Mouse (Mus musculus): Measurements from ENCODE around the gene Adprm.
"Not testable (repeated sequence)": the region's sequence is repeated elsewhere in the genome, so short reads cannot be mapped to it uniquely, and the experiment has no call there.

Gene Adprm

GRCm38 (mm10) chr11:67075036-67075435 is 22.6 kb upstream of the Adprm start:
- no peak for DNase-seq

- no peak for DNase-seq
These were observed 20.3 kb upstream of the Adprm start for GRCm38 (mm10) chr11:67072615-67073130.

- DNase-seq = no peak
These were observed 15.3 kb upstream of the Adprm start for GRCm38 (mm10) chr11:67067741-67068140.

- DNase-seq = no peak
These were observed 10.3 kb upstream of the Adprm start for GRCm38 (mm10) chr11:67062726-67063125.

- no peak for DNase-seq
These were observed 8.9 kb upstream of the Adprm start for GRCm38 (mm10) chr11:67061311-67061710.

GRCm38 (mm10) chr11:67054754-67055365 is 2.5 kb upstream of the Adprm start:
- no peak for DNase-seq

GRCm38 (mm10) chr11:67051676-67052320 is 596 bp downstream of the Adprm start:
- no peak for DNase-seq

GRCm38 (mm10) chr11:67049256-67049655 is 3.1 kb downstream of the Adprm start:
- no peak for DNase-seq

- DNase-seq = no peak
These were observed 3.9 kb downstream of the Adprm start for GRCm38 (mm10) chr11:67048496-67048895.

- no peak for DNase-seq
These were observed 5.2 kb downstream of the Adprm start for GRCm38 (mm10) chr11:67047199-67047598.

- DNase-seq = no peak
These were observed 7.4 kb downstream of the Adprm start for GRCm38 (mm10) chr11:67044959-67045358.

- DNase-seq = no peak
These were observed 9.4 kb downstream of the Adprm start for GRCm38 (mm10) chr11:67043007-67043406.

GRCm38 (mm10) chr11:67040483-67040882 is 11.9 kb downstream of the Adprm start:
- no peak for DNase-seq

- DNase-seq = no peak
These were observed 12.6 kb downstream of the Adprm start for GRCm38 (mm10) chr11:67039799-67040198.

GRCm38 (mm10) chr11:67036892-67037291 is 15.5 kb downstream of the Adprm start:
- no peak for DNase-seq

- DNase-seq = no peak
These were observed 16.2 kb downstream of the Adprm start for GRCm38 (mm10) chr11:67036229-67036628.

- DNase-seq = no peak
These were observed 17.5 kb downstream of the Adprm start for GRCm38 (mm10) chr11:67034775-67035485.

- no peak for DNase-seq
These were observed 20.8 kb downstream of the Adprm start for GRCm38 (mm10) chr11:67031603-67031915.

- DNase-seq = no peak
These were observed 21.3 kb downstream of the Adprm start for GRCm38 (mm10) chr11:67030904-67031602.

- peak; percentile 80 for DNase-seq
These were observed 27.4 kb downstream of the Adprm start, which contains the start of gene Tmem220 for GRCm38 (mm10) chr11:67024867-67025477. Tmem220 (plus strand) TSS chr11:67025154.

- no peak for DNase-seq
These were observed 28.5 kb downstream of the Adprm start for GRCm38 (mm10) chr11:67023802-67024340.

GRCm38 (mm10) chr11:67023191-67023590 is 29.2 kb downstream of the Adprm start:
- not testable (repeated sequence) for DNase-seq

Data from right cerebral cortex, postnatal 4 days (tissue).